Mouse (Mus musculus) ES-E14 (cell line): ENCODE measurements around the gene Elobl. TPM values are rescaled to one million over a fixed set of nuclear protein-coding genes. Genes with fewer than 3 reads are reported as not detected.

Experiments used
- DNase-seq: peaks from one replicate; pipeline ENCODE4 v3.0.0-alpha.2; 2013; ENCODE audit warnings: low read depth, low spot score
- H3K27ac ChIP-seq: 2 replicates; pipeline ENCODE4 v1.5.1; 2012; ENCODE audit warnings: low read depth, mild to moderate bottlenecking, low read length, moderate library complexity, mixed read lengths; ENCODE audit not compliant: poor library complexity, insufficient read depth, severe bottlenecking
- H3K36me3 ChIP-seq: 2 replicates; pipeline ENCODE4 v1.6.1; 2012; ENCODE audit warnings: mild to moderate bottlenecking, low read length, moderate library complexity, mixed read lengths; ENCODE audit not compliant: control insufficient read depth, poor library complexity, insufficient read depth, severe bottlenecking
- H3K4me1 ChIP-seq, 2 experiments: fragments of 150-350 bp in 1 of 2; sonication (generic) in 1 of 2; 2 replicates each; pipeline ENCODE4 v1.6.1; 2012; ENCODE audit warnings: low read length in 2 of 2, mild to moderate bottlenecking in 1 of 2, mixed read lengths in 1 of 2; ENCODE audit not compliant: control insufficient read depth in 2 of 2, insufficient read depth in 2 of 2, poor library complexity in 1 of 2
- H3K4me3 ChIP-seq, 2 experiments: fragments of 150-350 bp in 1 of 2; sonication (generic) in 1 of 2; 2 replicates each; pipeline ENCODE4 v1.5.1; 2012; ENCODE audit warnings: low read length in 2 of 2, low read depth in 1 of 2, mild to moderate bottlenecking in 1 of 2, mixed read lengths in 1 of 2; ENCODE audit not compliant: insufficient read depth in 1 of 2, poor library complexity in 1 of 2, severe bottlenecking in 1 of 2
- H3K9ac ChIP-seq: 2 replicates; pipeline ENCODE4 v1.6.1; 2012; ENCODE audit warnings: low read depth, mild to moderate bottlenecking, low read length, mixed read lengths; ENCODE audit not compliant: poor library complexity, insufficient read depth, severe bottlenecking
- H3K9me3 ChIP-seq: fragments of 150-350 bp; sonication (generic); 2 replicates; pipeline ENCODE4 v1.6.1; 2012; ENCODE audit warnings: low read depth, mild to moderate bottlenecking, low read length; ENCODE audit not compliant: control insufficient read depth, insufficient read depth
- CHD2 ChIP-seq: IDR thresholded peaks from 2 replicates; pipeline ENCODE4 v1.6.1; 2014; ENCODE audit warnings: mild to moderate bottlenecking, low read depth, low read length, inconsistent platforms
- HCFC1 ChIP-seq: IDR thresholded peaks from 2 replicates; pipeline ENCODE4 v1.6.1; 2012; ENCODE audit warnings: low read length, inconsistent platforms, borderline replicate concordance; ENCODE audit not compliant: insufficient read depth
- MAFK ChIP-seq: IDR thresholded peaks from 2 replicates; pipeline ENCODE4 v1.6.1; 2014; ENCODE audit warnings: mild to moderate bottlenecking, low read depth, low read length, inconsistent platforms; ENCODE audit not compliant: insufficient read depth
- ZC3H11A ChIP-seq: IDR thresholded peaks from 2 replicates; pipeline ENCODE4 v1.6.1; 2012; ENCODE audit warnings: low read depth, mild to moderate bottlenecking, inconsistent platforms, low read length, borderline replicate concordance
- ZNF384 ChIP-seq: IDR thresholded peaks from 2 replicates; pipeline ENCODE4 v1.6.1; 2012; ENCODE audit warnings: low read depth, low read length, inconsistent platforms
- in situ Hi-C, 2 experiments: fragments of 600-800 bp; cut with MboI; formaldehyde crosslinking; loops; one replicate each; pipeline ENCODE4 v1.15.1; 2025; ENCODE audit warnings: low sequenced_read_pairs in 2 of 2, inconsistent platforms in 1 of 2; ENCODE audit not compliant: unreplicated experiment in 2 of 2
- total RNA-seq: library from RNA; depleted of rRNA; stranded (reverse); fragments of 300-350 nt; gene quantifications from 2 replicates; pipeline ENCODE4 v1.2.3, GENCODE M21; 2012

The Elobl gene
- total RNA-seq, 1 experiment: 1.6 TPM

DNA sequence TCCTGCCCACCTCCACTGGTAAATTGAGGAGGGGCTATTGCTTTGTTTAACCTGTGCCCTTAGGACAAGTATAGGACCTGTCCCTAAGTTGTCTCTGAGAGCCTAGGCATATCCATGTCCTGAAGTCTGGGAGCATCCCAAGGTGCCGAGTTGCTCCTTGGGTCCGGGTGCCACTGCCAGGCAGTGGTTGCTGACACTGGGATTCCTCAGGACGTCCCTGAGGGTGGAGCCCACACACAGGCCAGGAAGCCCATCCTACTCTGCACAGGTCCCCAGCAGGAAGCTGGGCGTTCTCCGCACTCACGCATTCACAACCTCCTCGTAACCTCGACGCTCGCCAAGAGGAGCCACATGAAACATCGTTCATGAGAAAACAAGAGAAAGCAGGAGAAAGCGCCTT lies 25.2 kb downstream of the Elobl start:
- peaks cover 36% of the 10 kb centered on the region for H3K36me3 ChIP-seq
- H3K4me1 ChIP-seq: peaks cover 4 to 15% of the 10 kb centered on the region in 2 experiments; a peak in 3 of 4 replicates
- peak overlapping the region in 1 of 2 experiments; percentile 33; a peak in 2 of 4 replicates for H3K4me3 ChIP-seq
- TF ChIP-seq CHD2 (no peak), MAFK (no peak), ZNF384 (no peak), HCFC1 (no peak), ZC3H11A (no peak)
- H3K9ac ChIP-seq: no peak overlapping the region
- H3K9me3 ChIP-seq: no peaks in the 10 kb centered on the region
- peak overlapping the region; percentile 87; the same call in 1 of the 2 replicates for H3K27ac ChIP-seq
- in situ Hi-C loops: no loop called here
- DNase-seq: no peak

DNA sequence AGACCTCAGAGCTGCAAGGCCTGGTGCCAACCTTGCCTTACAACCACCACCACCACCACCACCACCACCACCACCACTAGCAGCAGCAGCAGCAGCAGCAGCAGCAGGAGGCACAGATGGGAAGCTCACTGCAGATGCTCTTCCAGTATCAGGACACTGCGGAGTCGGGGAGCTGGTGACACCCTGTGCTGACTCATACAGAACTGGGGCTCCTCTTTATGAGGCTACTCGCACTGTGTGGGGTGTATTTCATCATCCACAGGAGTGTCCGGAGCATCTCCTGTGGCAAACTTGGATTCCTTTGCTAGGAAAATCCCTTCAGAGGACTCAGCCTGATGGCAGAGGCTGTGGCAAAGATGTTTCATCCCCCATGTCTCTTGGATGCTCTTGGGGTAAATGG lies 27.1 kb downstream of the Elobl start:
- TF ChIP-seq MAFK: no peak
- no peak for TF ChIP-seq CHD2
- no peak for TF ChIP-seq ZC3H11A
- TF ChIP-seq HCFC1: no peak
- no peak for TF ChIP-seq ZNF384
- H3K36me3 ChIP-seq: peaks cover 44% of the 10 kb centered on the region
- in situ Hi-C loops: no loop called here

DNA sequence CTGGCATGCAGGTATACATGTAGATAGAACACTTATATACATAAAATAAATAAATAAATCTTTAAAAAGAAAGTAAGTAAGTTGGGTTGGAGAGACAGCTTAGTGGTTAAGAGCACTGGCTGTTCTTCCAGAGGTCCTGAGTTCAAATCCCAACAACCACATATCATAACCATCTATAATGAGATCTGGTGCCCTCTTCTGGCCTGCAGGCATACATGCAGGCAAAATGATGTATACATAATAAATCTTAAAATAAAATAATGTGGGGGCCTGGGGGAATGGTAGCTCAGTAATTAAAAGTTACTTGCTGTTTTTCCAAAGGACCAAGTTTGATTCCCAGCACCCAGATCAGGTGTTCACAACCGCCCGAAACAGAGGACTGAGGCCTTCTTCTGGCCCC lies 28.0 kb downstream of the Elobl start:
- H3K9me3 ChIP-seq: no peaks in the 10 kb centered on the region
- peaks cover 45% of the 10 kb centered on the region for H3K36me3 ChIP-seq
- no peak for DNase-seq
- H3K4me1 ChIP-seq: peaks cover 4 to 26% of the 10 kb centered on the region in 2 experiments; a peak in 3 of 4 replicates
- H3K9ac ChIP-seq: no peak overlapping the region
- H3K4me3 ChIP-seq: no peak overlapping the region
- no peak overlapping the region for H3K27ac ChIP-seq
- in situ Hi-C loops: no loop called here
- TF ChIP-seq ZC3H11A (no peak), ZNF384 (no peak), CHD2 (no peak), MAFK (no peak), HCFC1 (no peak)

More for the DNA sequence above, 27.1 kb downstream of the Elobl start:
- H3K27ac ChIP-seq: peak overlapping the region; percentile 36; the same call in 1 of the 2 replicates
- H3K4me1 ChIP-seq: peaks cover 4 to 21% of the 10 kb centered on the region in 2 experiments; a peak in 3 of 4 replicates
- no peaks in the 10 kb centered on the region for H3K9me3 ChIP-seq
- no peak for DNase-seq
- no peak overlapping the region for H3K4me3 ChIP-seq
- H3K9ac ChIP-seq: no peak overlapping the region

DNA sequence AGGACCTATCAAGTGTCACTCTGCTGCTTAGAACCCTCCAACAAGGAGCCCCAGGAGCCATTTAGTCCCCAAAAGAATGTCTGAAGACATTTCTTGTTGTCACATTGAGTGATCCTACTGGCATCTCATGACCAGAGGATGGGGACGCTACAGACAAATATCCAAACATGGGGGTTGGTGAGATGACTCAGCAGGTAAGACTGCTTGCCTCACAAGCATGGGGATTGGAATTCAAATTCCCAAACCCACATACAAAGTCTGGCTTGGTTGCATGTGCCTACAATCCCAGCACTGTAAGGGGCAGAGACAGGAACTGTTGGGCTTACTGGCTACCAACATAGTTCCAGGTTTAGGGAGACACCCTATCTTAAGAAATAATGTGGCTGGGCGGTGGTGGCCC lies 28.8 kb downstream of the Elobl start:
- H3K27ac ChIP-seq: peak overlapping the region; percentile 72
- peaks cover 7 to 28% of the 10 kb centered on the region in 2 experiments for H3K4me1 ChIP-seq
- in situ Hi-C loops: no loop called here
- no peak overlapping the region for H3K4me3 ChIP-seq
- no peak for TF ChIP-seq ZNF384
- peak; percentile 72; the same call in 1 of the 2 replicates for TF ChIP-seq MAFK
- H3K9ac ChIP-seq: peak overlapping the region; percentile 7; the same call in 1 of the 2 replicates
- H3K9me3 ChIP-seq: no peaks in the 10 kb centered on the region
- DNase-seq: no peak
- H3K36me3 ChIP-seq: peaks cover 49% of the 10 kb centered on the region
